Mouse (Mus musculus): ENCODE data around the gene Fahd2a.

The Fahd2a gene

GRCm38 (mm10) chr2:127394606-127395161 is 49.7 kb downstream of the Fahd2a start:
- no peaks in the 10 kb centered on the region for H3K36me3 ChIP-seq (ENCODE audit: control insufficient read depth, insufficient read depth, low read length, poor library complexity, severe bottlenecking)
- no peaks in the 10 kb centered on the region for H3K27me3 ChIP-seq (ENCODE audit: control insufficient read depth, insufficient read depth, low read length, poor library complexity, severe bottlenecking)
- no peak for DNase-seq (ENCODE audit: low read depth, low spot score)

- Histone ChIP-seq H3K27me3 (ENCODE audit: control insufficient read depth, insufficient read depth, low read length, poor library complexity, severe bottlenecking) (no peaks in the 10 kb centered on the region), H3K36me3 (ENCODE audit: control insufficient read depth, insufficient read depth, low read length, poor library complexity, severe bottlenecking) (no peaks in the 10 kb centered on the region)
- DNase-seq (ENCODE audit: low read depth, low spot score) = no peak
Observed at GRCm38 (mm10) chr2:127391323-127391722, 53.0 kb downstream of the Fahd2a start.

DNA sequence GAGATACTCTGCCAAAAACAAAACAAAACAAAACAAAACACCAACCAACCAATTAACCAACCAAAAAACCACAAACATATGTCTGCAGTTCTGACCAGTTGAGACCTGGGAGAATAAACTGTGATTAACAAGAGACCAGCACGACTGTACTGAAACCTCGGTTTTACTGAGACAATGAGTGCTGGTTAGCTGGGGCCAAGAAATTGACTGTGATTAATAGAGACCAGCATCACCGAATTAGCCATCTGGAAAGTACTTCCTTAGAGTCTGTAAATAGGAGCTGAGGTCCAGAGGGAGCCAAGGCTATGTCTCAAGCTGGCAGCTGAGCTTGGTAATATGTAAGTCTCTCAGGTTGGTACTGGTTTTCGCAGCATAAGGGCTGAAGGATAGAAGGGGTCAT is 53.5 kb downstream of the Fahd2a start:
- DNase-seq (ENCODE audit: low read depth, low spot score) = no peak
- Histone ChIP-seq H3K27me3 (ENCODE audit: control insufficient read depth, insufficient read depth, low read length, poor library complexity, severe bottlenecking) (no peaks in the 10 kb centered on the region), H3K36me3 (ENCODE audit: control insufficient read depth, insufficient read depth, low read length, poor library complexity, severe bottlenecking) (no peaks in the 10 kb centered on the region)

GRCm38 (mm10) chr2:127390352-127390751 is 54.0 kb downstream of the Fahd2a start:
- no peak for DNase-seq (ENCODE audit: low read depth, low spot score)
- Histone ChIP-seq H3K27me3 (ENCODE audit: control insufficient read depth, insufficient read depth, low read length, poor library complexity, severe bottlenecking) (no peaks in the 10 kb centered on the region), H3K36me3 (ENCODE audit: control insufficient read depth, insufficient read depth, low read length, poor library complexity, severe bottlenecking) (no peaks in the 10 kb centered on the region)

DNA sequence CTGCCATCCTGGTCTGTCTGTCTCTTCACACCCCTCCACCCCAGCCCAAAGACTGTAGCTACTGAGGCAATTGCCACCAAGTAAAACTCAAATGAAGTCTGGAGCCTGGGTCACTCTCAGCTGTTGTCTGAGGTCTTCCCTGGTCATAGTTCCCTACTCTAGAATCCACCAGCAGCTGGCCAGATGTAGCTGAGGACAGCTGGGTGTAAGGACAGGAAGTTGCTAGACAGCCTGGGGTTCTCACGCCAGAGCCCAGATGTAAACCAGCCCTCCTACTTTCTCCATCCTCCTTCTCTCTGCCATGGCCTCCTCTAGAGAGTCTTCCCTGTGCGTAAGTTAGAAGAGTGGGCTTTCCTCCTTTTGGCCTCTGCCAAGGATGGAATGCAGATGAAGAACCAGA is 56.8 kb downstream of the Fahd2a start:
- DNase-seq (ENCODE audit: low read depth, low spot score) = no peak

More for the DNA sequence above, 56.8 kb downstream of the Fahd2a start:
- Histone ChIP-seq H3K36me3 (ENCODE audit: control insufficient read depth, insufficient read depth, low read length, poor library complexity, severe bottlenecking) (no peaks in the 10 kb centered on the region), H3K27me3 (ENCODE audit: control insufficient read depth, insufficient read depth, low read length, poor library complexity, severe bottlenecking) (no peaks in the 10 kb centered on the region)

Data from splenic B cell, adult 2 months (primary cell).